Mouse (Mus musculus): ENCODE measurements around the gene Gtf2f2.
"Not testable (repeated sequence)": the region's sequence is repeated elsewhere in the genome, so short reads cannot be mapped to it uniquely, and the experiment has no call there.

Gtf2f2 gene

DNA sequence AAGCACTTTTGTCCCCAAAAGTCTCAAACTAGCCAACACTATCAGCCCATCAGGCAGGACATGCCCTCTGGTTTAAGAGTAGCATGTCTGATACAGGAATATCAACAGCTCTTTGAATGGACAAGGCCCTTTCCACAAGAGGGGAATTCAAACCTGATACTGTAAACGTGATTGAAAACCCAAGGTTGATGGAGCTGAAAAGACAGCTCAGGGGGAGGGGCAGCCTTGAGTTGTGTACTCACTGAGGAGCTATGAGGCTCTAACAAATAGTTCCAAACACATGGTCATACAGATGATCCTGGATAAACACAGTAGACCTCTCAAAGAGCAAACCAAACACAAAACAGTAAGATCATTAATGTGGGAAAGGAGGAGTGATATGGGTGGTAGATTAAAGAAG is 12.6 kb downstream of the Gtf2f2 start:
- no peak for DNase-seq (ENCODE audit: low spot score)

- DNase-seq (ENCODE audit: low spot score) = no peak
Measured at GRCm38 (mm10) chr14:75992371-75992770, 18.3 kb downstream of the Gtf2f2 start.

DNA sequence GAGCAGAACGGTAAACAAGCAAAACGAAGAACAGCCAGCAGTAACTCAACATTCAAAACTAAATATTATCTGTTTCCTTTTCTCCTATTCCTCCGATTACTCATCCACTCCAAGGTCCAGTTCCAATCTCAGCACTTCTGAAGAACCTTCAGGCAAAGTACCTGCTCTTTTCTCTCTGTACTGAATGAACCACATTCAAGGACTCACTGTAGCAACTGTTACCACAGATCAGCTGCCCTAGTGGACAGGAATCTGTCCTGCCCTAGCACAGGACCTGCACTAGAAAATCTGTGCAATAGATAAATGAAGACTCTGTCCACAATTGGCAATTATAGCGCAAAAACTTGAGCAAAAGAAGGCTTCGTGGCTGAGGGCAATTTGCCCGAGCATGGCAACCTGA is 19.7 kb downstream of the Gtf2f2 start:
- no peak for DNase-seq (ENCODE audit: low spot score)

DNA sequence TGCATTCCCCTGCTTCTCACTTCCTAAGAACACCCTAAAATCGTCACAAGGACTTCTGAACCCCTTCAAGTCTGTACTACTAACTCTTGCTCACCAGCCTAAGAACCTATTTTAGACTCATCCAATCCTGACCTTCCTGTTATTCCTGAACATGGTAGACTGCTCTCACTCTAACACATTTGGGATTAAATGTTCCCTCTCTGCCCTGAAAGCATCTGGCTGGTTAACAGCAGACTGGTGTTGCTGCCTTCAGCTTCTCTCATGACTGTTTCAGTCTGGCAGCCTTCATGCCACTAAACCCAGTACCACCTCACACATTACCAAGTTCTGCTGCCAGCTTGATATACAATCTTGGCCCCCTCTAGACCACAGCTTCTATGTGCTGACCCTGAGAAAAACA is 21.5 kb downstream of the Gtf2f2 start:
- DNase-seq (ENCODE audit: low spot score) = no peak

GRCm38 (mm10) chr14:75986878-75987483 is 23.7 kb downstream of the Gtf2f2 start:
- DNase-seq (ENCODE audit: low spot score) = no peak

- no peak for DNase-seq (ENCODE audit: low spot score)
Measured at GRCm38 (mm10) chr14:75985112-75985511, 25.6 kb downstream of the Gtf2f2 start.

GRCm38 (mm10) chr14:75983891-75984290 is 26.8 kb downstream of the Gtf2f2 start:
- no peak for DNase-seq (ENCODE audit: low spot score)

- no peak for DNase-seq (ENCODE audit: low spot score)
Measured at GRCm38 (mm10) chr14:75981231-75981630, 29.4 kb downstream of the Gtf2f2 start.

GRCm38 (mm10) chr14:75976107-75976506 is 34.6 kb downstream of the Gtf2f2 start:
- no peak for DNase-seq (ENCODE audit: low spot score)

GRCm38 (mm10) chr14:75967291-75967690 is 43.4 kb downstream of the Gtf2f2 start:
- DNase-seq (ENCODE audit: low spot score) = no peak

DNA sequence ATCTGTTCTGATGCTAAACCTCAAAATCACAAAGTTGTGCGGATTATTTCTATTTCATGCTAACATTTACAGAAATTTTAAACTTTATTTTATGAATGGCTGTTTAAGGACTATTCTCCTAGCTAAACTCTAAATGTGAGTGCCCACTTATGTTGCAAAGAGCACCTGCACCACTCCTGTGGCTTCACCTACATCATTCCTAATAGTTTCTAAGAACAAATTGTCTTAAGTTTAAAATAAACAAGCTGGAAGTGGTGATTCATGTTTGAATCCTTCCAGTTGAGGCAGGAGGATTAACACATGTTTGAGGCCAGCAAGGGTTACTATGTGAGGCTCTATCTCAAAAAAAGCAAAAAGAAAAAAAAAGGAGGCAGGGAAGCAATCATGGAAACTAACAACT is 46.2 kb downstream of the Gtf2f2 start:
- no peak for DNase-seq (ENCODE audit: low spot score)

DNA sequence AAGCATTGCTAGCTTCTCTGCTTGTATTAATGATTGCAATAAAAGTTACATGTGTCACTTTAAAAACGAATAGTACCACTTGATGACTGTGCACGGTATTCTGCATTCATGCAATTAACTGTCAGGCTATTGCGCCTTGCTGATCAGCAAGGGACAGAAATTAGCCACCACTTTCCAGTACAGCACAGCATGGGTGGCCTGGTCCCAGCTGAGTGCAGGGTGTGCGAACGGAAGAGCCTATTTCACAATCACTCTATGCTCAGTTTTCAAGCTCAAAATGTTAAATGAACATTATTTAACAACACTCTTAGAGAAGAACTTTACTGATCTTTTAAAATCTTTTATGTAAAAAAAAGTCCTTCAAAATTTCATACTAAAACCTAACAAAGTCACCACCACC is 46.7 kb downstream of the Gtf2f2 start:
- DNase-seq (ENCODE audit: low spot score) = no peak

DNA sequence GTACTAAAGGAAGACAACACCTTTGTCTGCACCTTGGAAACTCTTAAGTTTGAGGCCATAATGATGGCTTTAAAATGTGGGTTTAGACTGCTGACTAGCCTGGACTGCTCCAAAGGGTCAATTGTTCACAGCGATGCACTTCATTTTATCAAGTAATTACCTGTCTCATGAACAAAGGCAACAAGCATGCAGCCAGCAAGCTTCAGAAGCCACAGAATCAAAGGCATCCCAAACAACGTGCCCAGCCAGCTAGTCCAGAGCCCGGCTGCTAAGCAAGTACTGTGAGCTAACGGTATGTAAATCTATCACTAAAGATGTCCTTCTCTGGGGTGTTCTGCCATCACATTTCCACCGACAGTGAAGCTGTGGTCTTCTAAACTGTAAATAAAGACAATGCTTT is 47.5 kb downstream of the Gtf2f2 start:
- no peak for DNase-seq (ENCODE audit: low spot score)

DNA sequence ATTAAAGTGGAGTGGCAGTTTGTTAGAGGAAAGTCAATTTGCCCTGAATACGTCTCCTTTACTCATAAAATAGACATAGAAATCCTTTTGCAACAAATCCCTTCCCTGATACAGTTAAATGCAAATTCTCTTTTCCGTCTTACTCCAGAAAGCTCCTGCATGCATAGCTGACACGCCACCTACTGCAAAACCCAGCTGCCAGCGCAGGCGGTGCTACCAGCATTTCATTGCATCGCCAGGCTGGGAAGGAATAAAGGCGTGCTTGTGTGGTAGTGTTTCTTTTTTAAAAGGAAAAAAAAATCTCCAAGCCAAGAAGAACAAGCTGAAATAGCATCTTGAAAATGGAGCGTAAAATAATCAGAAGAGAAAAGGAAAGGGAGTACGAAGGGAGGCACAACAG is 48.4 kb downstream of the Gtf2f2 start:
- peak; percentile 85 for DNase-seq (ENCODE audit: low spot score)

- no peak for DNase-seq (ENCODE audit: low spot score)
Measured at GRCm38 (mm10) chr14:75954766-75955165, 55.9 kb downstream of the Gtf2f2 start, which contains the start of gene Kctd4. Kctd4 (plus strand) TSS chr14:75955009.

DNA sequence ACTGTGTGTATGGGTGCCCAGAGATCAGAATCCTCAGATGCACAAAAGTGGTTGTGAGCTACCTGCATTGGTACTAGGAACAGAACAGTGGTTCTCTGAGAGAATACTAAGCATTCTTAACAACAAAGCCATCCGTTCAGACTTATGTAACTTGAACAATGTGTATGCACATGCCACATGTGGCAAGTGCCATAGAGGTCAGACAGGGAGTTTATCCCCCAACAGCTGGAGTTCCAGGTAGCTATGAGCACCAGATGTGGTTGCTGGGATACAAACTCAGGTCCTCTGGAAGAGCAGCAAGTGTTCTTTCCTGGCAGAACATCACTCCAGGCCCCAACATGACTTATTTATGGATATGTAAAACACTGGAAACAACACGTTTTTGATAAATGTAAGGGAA is 57.7 kb downstream of the Gtf2f2 start:
- DNase-seq (ENCODE audit: low spot score) = no peak

DNA sequence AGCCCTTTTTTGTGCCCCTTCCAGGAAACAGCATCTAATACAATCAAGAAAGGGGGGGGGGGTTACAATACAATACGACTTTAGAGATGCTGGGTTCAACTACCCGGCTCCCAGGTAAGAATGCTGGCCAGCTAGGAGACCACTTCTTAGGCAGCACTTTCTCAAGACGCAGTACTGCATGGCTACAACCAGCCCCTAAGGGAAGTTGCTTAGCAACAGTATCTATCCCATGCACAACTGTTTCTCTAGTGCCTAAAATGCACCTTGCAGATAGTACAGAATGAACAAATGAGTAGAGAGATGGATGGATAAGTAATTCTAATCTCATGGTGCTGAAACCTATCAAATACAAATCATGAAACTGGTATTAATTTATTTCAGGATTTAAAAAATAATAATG is 63.0 kb downstream of the Gtf2f2 start:
- no peak for DNase-seq (ENCODE audit: low spot score)

GRCm38 (mm10) chr14:75942365-75942764 is 68.3 kb downstream of the Gtf2f2 start:
- no peak for DNase-seq (ENCODE audit: low spot score)

DNA sequence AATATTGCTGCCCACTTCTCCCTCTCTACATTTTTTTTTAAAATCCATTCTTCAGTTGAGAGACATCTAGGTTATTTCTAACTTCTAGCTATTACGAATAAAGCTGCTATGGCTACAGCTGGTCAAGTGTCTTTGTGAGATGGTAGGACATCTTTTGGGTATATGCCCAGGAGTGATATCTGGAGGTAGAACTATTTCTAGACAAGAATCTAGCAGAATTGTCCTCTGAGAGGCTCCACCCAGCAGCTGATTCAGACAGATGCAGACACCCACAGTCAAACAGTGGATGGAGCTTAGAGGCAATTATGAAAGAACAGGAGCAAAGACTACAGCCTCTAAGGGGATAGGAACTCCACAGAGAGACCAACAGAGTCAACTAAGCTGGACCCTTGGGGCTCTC is 69.2 kb downstream of the Gtf2f2 start:
- DNase-seq (ENCODE audit: low spot score) = no peak

DNA sequence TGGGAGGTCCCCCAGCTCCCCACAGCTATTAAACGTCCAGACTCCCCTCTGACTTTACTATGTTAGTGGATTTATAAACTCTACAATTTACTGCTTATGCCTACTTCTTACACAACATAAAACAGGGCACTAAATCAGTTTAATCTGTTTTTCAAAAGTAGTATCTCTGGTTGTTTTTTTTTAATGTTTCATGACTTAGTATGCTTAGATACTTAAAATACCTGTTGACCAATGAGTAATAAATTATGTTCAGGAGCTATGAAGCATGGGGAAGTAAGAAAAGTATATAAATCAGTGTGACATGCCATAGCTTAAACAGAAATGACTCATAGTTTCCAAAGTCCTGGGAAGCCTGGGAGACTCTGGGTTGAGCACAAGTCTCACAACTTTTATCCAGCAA is 73.0 kb downstream of the Gtf2f2 start:
- no peak for DNase-seq (ENCODE audit: low spot score)

GRCm38 (mm10) chr14:75934359-75934758 is 76.3 kb downstream of the Gtf2f2 start:
- DNase-seq (ENCODE audit: low spot score) = no peak

GRCm38 (mm10) chr14:75931266-75931665 is 79.4 kb downstream of the Gtf2f2 start:
- DNase-seq (ENCODE audit: low spot score) = no peak

- DNase-seq (ENCODE audit: low spot score) = not testable (repeated sequence)
Measured at GRCm38 (mm10) chr14:75929713-75930112, 81.0 kb downstream of the Gtf2f2 start.

DNA sequence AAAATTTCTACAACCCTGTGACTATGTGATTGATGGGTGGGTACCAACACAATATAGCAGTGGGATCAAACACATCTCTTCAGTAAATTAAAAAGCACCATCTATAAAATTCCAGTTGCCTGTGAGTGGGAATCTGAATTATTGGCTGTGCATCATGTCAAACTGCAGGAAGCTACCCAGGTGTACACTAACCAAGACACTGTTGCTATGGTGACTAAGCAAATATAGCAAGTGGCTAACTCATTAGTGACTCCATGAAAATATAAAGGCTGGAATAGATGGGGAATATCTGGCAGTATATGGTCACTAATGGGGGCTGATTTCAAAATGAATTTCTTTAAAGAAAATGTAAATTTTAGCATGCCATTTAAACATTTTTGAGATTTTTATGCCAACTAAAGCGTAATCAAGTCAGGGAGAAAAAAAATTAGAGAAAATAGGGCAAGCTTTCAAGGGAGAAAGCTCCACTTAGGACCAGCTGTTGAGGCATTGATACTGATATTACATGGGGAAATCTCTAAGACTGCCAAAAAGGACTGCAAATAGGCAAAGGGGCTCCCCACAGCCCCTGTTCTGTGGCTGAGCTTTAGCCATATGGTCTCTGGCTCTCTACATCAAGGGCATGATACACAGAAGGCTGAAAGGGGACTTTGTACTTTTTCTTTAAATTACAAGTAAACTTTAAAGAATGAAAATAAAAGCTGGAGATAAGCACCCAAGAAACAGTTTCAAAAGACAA is 87.2 kb downstream of the Gtf2f2 start:
- DNase-seq (ENCODE audit: low spot score) = no peak

Data from layer of hippocampus, adult 11-12 months (tissue).